Mouse (Mus musculus): ENCODE measurements around the gene Noct.

GRCm38 (mm10) chr3:51213111-51213510 lies 11.1 kb upstream of the Noct start:
- TF ChIP-seq CTCF (IDR thresholded peaks at IDR 0.05; ENCODE audit: control insufficient read depth, insufficient read depth, low read length) (no peak), POLR2A (IDR thresholded peaks at IDR 0.05; ENCODE audit: borderline replicate concordance, control insufficient read depth, low read depth, low read length) (no peak)

Measured in bone marrow, adult 2 months (tissue).